Mouse (Mus musculus) common myeloid progenitor, adult 5-6 weeks (primary cell): ENCODE data around the gene Arvcf. TPM values are rescaled to one million over a fixed set of nuclear protein-coding genes. Genes with fewer than 3 reads are reported as not detected.
A peak's percentile ranks its signal among the peaks of the same experiment; 100 is the strongest.

Source experiments
- ATAC-seq: replicated peaks from 2 replicates; pipeline ENCODE4 v1.8.0; 2016; ENCODE audit warnings: low read depth, mild to moderate bottlenecking, moderate TSS enrichment, inconsistent platforms; ENCODE audit not compliant: poor library complexity, severe bottlenecking
- total RNA-seq: library from RNA; stranded (forward); fragments of 200-1000, 187-1606 nt; gene quantifications from 2 replicates; pipeline ENCODE4 v1.2.3, GENCODE M21; 2017

The Arvcf gene
- total RNA-seq, 1 experiment from 2014 or later: 28.5 TPM

DNA sequence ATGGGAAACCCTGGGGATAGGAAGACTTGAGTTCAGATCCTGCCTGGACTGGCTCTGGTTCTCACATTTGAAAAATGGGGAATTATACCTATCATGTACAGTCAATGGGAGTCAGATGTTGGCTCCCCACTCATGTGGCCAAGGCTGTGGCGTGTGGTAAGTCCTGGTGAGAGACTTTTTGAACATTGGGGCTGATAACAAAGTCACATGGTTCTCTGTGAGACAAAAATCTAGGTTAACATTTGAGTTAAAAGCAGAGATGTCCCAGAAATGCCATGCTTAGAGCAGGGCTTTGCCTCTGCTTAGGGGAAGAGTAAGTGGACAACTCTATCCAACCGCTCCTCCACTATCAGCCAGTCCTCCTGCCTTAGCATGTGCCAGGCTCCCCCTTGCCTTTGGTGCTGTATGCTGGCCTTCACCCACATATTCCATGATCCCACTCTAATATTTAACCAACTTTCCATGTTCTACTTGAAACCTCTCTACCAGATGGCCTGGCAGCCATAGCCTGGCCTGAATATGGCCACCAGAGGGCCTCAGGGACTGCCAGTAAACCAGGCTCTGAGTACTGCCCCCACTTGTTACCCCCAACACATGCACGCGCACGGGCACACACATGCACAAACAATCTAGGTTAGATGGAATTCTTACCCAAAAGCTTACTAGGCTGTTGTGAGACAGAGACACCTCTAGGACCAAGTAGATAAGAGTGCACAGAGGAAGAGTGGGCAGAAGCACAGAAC is 3.5 kb downstream of the Arvcf start:
- 0 out of 2 replicates have a peak, but pooled peaks have one; percentile 27 for ATAC-seq

- ATAC-seq: peak; percentile 55
These were observed 5.1 kb downstream of the Arvcf start for GRCm38 (mm10) chr16:18353106-18353505.

DNA sequence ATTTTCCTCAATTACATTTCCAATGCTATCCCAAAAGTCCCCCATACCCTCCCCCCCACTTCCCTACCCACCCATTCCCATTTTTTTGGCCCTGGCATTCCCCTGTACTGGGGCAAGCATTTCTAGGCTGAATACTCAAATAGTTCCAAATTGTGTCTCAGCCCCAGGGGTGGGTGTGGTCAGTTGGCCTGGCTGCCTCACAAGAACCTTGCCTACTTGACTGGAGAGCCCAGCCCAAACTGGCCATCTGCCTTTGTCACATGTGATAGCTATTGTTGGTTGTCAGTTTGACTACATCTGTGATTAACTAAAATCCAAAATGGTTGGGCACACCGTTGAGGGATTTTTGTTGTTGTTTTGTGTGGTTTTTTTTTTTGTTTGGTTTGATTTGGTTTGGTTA is 9.0 kb downstream of the Arvcf start:
- no peak for ATAC-seq

DNA sequence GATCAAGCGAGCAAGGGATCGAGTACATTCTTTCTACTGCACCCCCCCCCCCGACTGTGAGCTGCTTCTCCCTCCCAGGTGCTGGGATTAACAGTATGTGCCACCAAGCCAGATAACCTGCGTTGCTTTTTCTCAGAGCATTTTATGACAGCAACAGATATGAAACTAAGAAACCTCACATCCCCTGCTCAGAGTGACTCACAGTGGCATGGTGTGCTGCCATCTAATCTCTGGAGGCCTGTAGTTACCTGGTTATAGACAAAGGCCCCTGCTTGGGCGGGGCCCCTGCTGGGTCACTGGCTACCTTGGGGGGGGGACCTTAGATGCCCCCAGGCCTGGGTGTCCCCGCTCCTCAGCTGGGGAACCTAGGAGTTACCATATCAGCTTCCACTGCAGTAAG is 10.0 kb downstream of the Arvcf start:
- ATAC-seq: no peak

- ATAC-seq: no peak
These were observed 12.3 kb downstream of the Arvcf start for GRCm38 (mm10) chr16:18360151-18360805.

- ATAC-seq: no peak
These were observed 15.0 kb downstream of the Arvcf start for GRCm38 (mm10) chr16:18362948-18363347.

GRCm38 (mm10) chr16:18366849-18367248 is 18.9 kb downstream of the Arvcf start:
- no peak for ATAC-seq

DNA sequence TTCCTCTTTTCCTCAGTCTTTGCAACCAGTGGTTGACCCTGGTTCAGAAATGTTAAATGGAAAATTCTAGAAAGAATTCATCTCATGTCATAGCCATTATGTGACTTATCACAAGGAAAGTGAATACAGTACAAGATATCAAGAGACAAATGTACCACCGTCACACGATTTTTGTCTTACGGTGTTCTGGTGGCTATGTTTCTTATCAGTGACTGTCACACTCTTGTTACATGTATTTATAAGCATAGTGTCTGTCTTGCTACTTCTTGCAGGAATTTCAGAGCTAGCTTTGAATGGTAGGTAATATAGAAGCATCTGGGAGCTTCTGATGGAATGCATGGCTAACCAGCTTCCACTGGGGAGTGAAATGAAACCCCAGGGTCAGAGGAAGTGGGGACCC is 22.2 kb downstream of the Arvcf start:
- ATAC-seq: no peak

DNA sequence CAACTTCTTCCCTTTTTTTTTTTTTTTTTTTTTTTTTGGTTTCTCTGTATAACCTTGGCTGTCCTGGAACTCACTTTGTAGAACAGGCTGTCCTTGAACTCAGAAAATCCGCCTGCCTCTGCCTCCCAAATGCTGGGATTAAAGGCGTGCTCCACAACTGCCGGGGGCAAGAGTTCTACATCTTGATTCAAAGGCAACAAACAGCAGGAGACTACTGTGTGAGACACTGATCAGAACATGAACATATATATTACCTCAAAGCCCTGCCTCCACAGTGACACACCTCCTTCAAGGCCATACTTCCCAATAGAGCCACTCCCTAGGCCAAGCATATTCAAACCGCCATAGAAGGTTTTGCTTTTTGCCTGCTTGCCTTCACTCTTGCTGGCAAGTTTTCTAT is 25.6 kb downstream of the Arvcf start:
- no peak for ATAC-seq

GRCm38 (mm10) chr16:18376297-18376954 is 28.4 kb downstream of the Arvcf start:
- ATAC-seq: peak; percentile 36; the same call in 1 of the 2 replicates

DNA sequence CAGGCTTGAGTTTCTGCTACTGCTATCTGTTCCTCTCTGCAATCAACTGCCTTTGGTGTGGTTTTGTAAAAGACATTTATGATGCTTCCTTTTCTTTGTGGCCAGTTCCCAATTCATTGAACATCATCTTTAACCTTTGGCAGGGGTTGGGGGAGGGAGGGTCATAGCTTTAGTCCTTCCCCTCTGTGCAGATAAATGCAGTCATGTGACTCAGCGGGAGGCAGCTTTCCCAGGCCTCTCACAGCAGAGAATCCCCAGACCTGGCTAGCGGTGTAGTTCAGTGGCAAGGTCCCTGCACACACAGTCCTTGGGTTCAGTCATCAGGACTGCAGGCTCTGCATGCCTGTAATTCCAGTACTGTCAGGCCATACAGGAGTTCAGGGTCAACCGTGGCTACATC is 29.2 kb downstream of the Arvcf start:
- peak; percentile 30 for ATAC-seq

DNA sequence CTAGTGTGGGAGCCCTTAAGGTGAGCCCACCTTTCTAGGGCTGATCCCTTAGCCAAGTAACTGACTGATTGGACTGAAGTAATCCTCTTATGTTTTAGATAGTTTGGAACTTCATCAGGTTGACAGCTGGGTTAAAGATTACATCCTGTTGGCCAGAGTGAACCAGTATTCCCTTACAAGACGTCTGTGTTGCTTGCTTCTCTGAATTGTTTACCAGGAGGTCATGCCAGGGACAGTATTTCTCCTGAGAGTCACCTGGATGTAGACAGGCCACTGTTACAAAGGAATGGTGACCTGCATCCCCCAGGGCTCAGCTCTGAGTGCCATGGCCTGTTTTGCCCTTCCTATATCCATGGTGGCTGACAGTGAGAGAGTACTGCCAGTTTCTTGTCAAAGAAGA is 30.5 kb downstream of the Arvcf start:
- ATAC-seq: no peak

DNA sequence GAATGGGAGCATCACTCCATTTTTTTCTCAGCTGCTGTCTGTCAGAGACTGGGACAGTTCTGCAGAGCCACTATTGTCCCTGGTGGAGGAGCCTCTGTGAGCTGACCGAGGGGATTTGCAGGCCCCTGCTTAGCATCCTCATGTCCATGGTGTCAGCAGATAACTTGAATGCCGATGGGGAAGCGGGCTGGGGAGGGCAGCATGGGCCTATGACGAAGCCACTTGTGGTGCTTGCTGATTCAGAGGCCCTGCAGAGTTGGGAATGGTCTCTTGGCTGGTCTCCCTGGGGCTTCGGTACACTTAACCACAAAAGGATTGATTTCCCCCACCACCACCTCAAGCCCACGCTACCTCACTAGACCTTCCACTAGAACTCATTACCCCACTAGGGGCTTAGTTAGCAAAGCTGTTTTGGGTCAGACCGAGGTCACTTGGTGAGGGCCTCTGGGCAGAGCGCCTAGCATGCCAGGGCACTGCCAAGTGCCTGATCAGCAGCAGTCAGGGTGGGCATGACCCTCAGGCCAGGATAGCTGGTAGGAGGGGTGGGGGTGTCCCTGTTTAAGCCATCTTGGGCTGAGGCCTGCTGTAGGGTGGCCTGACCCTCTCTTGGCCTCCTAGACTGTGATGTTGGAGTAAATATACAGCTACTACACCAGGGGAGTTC is 31.5 kb downstream of the Arvcf start:
- no peak for ATAC-seq

DNA sequence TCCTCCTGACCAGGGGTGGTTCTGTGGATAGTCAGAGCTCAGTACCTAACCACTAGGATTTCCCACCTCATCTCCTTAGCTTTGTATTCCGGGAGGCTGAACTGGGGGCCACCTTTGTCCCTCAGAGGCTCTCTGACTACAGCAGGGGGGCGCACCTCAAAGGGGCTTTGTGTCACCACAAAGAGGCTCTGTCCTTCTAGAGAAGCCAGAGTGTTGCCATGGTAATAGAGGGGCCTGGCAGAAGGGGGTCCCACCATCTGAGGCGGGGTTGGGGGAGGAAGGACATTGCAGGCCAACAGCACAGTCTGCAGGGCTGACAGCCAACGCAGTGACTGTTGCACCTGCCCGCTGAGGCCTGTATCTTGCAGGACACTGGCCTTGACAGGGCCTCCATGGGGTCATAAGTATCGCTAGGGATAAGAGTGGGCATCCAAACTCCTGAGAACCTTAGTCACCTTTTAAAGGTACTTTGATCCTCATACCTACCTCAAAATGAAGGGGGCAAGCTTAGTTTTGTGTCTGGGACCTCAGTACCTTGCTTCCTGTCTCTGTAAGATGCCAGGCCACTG is 32.6 kb downstream of the Arvcf start:
- no peak for ATAC-seq

DNA sequence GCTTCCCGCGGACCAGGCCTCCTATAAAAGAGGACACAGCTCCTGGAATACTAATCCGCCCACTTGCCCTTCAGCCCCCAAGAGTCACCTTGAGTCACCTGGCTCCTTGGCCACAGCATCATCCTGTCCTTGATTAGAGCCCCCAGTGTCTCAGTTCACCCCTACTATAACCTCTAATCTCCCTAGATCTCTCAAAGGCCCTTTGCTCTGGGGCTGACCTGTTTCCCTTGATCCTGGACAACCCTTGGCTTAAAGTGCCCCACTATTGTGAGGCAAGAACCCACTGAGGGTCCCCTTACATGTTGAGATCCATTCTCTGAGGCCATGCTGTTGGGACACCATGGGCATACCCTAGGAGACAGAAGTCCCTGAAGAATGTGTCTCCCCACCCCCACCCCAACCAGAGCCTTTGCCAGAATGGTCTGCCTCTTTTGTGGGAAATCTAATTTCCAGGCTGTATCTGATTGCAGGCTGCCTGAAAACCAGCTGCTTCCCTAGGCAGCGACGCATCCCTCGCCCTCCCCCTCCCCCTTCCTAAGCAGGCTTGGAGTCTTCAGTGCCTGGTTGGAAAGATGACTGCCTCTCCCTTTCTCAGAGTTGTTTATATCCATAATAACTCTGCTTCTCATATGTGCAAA is 33.8 kb downstream of the Arvcf start:
- no peak for ATAC-seq

- ATAC-seq: no peak
These were observed 35.2 kb downstream of the Arvcf start for GRCm38 (mm10) chr16:18383045-18383726.

DNA sequence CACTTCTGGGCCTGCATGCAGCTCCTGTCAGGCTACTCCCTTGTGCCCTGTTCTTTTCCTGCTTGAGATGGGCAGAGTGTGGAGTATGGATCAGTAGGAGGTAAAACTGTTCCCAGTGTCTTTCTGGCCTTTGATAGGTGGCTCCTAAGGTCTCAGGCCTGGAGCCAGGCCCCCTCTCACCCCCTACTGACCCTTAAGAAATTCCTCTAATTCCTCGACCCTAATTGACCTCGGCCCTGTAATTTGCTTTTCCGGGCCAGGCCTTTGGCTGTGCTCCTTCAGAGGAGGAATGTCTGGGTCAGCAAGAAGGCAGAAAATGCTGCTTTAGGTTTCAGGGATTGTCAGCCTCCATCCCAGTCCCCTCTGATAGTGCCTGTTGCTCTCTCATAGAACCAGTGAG is 35.8 kb downstream of the Arvcf start:
- ATAC-seq: no peak

GRCm38 (mm10) chr16:18384211-18384610 is 36.2 kb downstream of the Arvcf start:
- no peak for ATAC-seq

- ATAC-seq: no peak
These were observed 36.7 kb downstream of the Arvcf start for GRCm38 (mm10) chr16:18384659-18385058.
